Mouse (Mus musculus) spleen, postnatal 4 days (tissue): ENCODE measurements at regions not wholly inside any gene's neighbourhood (a gene's known extent, or its start where the extent isn't known, plus 50 kb on each side); places are given as distances from the start of the nearest gene placed in this dataset.
A peak's percentile ranks its signal among the peaks of the same experiment; 100 is the strongest.

Experiments used
- DNase-seq, 2 experiments: peaks; one replicate each; pipeline ENCODE4 v3.0.0; 2022; ENCODE audit warnings: low spot score in 2 of 2

DNA sequence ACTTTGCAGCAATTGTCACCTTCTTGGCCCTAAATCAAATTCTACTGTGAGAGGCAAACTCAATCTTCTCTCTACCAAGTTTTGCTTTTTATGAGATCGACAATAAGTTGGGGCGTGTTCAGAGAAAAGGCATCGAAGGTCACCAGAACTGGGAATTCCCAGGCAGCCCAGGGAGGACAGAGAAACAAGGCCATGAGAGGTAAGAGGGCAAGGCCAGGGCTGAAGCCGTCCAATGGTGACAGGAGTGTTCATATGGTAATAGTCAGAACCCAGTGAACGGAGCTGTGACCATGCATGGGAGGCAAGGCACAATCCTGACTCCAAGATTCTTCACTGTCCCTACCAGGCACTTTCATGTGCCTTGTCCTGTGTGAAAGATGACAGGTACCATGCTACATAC lies 130.8 kb upstream of the Zmiz1 start:
- DNase-seq, result no peak

DNA sequence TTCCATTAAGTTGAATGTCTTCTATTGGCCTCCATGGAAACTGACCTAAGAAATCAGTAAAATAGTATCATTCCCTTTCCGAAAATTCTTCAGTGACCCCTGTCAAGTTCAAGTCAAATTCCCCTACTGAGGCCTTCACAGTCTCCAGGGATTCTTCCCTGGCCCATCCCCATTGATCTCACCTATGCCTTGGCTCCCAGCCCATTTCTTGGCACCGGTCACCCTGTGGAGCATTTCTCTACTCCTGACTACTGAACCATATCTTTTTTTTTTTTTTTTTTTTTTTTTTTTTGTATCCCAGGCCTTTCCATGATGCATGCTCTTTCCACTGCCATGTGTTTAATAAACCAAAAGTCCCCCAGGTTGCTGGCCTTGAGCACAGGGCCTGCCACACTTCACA lies 124.8 kb upstream of the Zmiz1 start:
- no peak for DNase-seq

DNA sequence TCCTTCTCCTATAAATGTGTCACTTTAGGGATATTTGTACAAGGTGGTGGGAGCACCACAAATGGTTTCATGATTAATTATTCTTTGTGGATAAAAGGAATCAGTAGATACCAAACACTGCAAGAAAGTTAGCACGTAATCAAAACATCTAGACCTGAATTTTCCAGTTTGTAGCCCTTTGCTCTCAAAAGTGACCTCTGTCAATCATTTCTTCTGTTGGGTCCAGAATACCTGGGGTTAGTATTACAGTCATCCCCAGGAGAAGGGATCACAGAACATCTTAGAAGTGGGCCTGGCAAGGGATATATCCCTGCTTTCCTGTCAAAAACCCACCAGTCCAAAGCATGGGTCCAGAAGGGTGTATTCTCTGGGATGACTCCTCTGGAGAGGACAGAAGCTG lies 122.1 kb upstream of the Zmiz1 start:
- DNase-seq, result no peak

DNA sequence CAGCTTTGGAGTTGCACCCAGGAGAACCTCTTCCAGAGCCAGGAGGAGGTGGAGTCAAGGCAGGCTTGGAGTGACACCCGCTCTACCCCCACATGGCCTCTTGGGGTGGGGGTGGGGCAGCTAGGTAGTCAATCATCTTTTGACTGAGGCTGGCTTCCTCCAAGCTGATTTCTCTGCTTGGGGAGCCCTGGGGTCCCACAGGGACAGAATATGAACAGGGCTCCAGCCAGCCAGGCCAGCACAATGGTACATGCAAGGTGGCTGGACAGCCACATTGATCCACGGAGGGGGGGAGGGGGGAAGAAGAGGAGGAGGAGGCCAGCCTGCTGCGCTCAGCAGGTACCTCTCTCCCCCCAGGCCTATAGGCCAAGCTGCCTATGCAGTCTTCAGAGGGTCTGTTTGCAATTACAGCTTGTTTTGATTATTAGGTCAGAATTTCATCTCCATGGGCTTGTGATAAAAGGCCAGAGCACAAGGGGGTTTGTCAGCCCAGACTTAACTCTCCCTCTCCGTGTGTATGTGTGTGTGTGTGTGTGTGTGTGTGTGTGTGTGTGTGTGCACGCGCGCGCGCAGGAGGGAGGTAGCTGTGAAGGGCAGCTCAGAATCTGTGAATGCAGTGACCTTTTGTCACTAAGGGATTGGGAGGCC lies 120.5 kb upstream of the Zmiz1 start:
- peak in 1 of 2 experiments; percentile 49 for DNase-seq

DNA sequence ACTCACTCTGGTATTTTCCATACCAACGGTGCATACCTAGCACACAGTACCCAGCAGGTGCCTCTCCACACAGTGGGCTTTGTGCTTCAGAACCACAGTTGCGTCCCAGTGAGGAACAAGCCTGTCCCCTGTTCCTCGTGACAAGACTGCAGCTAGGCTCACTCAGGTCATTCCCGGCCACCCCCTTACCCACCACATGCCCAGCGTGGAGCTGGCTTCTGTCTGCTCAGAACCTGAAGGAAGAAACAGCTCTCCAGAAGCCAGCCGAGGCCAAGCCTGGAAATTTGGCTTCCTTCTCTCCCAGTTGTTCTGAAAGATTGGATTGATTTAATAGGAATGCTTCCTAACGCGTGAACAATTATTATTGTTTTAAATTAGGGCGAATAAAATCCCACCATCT lies 118.1 kb upstream of the Zmiz1 start:
- DNase-seq, result no peak

DNA sequence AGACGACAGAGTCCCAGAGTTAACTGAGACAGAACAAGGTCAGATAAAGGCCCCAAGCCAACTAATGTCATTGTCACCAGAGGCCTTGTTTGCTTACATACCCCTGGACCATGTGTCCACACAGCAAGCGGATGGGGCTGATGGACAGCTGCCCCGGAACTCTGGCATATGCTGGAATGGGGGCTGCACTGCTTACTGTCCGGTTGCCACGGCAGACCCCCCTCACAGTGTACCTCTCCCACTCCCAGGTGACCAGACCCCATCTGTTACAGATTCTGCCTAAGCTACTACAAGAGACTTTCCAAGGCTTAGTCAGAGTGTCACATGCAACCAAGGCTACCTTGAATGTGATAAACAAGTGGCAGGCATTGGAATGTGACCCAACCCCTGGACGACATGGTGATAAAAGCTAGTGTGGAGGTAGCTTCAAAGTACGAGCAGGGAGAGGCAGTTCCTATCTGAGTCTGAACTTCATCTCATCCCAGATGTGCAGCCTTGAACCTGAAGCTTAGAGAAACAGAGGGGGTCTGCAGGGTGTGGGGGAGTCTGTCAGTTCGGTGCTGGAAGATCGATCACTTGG lies 117.0 kb upstream of the Zmiz1 start:
- no peak for DNase-seq

DNA sequence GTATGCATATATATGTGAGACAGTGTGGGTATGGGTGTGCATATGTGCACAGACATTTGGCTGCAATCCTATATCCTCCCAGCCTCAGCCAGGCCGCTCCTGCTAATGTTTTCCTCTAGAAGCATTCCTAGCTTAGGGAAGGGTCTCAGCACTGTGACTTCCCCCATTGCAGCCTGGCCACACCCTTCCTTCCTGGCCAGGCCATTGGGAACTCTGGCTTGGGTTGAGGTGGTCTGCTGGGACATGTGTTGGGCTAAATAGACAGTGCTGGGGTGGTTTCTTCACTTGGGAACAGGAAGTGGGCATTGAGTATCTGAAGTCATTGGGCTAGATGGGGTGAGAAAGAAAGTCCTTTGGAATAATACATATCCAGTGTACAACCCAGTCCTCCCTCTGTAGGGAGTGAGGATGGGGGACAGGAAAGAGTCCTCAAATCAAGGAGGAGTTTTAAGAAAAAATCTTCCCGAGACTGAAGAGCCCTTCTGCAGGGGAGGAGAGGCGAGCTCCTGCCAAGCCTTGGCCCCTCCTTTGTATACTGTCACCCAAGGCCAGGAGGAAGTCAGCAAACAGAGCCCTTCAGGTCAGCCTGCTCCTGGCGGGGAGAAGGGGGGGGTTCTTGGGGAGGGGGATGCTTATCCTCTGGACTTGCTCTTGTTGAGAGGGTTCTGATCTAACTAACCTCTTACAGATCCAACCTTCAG lies 116.0 kb upstream of the Zmiz1 start:
- DNase-seq, result no peak

DNA sequence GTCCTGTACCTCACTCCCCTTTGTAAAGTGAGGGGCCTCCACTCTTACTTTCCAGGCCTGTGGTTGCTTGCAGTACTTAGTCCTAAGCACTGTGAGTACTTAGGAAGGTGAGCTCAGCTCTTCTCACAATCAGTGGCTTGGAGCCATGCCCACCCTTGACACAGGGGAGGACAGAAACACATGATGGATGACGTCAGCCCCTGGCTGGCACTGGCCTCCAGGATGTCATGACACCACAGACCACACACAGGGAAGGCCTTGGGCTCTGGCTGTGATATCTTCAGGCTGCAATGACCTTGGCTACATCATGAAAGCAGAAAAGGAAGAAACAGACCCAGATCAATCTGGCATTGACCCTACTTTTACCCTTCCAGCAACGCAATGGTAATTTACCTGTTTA lies 113.0 kb upstream of the Zmiz1 start:
- no peak for DNase-seq

DNA sequence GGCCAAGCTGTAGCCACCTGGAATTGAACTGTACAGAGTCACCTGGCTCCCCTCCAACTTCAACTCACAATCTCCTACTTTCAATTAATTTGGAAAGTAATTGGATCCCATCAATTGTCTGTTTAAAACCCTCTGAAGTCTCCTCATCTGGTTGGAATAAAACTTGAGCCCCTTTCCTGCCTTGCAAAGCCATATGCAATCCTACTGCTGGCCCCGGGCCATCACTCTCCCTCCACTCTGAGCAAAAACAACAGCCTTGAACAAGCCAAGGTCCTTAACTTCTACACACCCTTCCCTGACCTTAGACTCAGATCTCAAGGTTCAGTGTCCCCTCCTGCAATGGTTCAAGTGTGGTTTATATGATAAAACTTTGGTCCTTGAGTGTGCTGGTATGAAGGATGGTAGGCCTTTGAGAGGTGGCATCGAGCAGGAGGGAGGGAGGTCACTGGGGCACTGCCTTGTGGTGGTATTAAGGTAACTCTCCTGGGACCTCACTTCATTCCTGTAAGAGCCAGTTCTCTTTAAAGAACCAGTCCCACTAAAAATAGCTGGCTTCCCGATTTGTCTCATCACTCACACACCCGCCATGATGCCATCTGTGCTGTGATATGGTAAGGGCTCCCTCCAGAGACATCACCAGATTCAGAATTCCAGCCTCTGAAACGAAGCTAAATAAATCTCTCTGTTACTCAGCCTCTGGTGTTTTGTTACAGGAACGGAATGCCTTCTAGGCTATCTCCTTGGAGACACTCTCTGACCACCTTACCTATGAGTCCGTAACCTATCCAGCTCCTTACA lies 112.0 kb upstream of the Zmiz1 start:
- no peak for DNase-seq

DNA sequence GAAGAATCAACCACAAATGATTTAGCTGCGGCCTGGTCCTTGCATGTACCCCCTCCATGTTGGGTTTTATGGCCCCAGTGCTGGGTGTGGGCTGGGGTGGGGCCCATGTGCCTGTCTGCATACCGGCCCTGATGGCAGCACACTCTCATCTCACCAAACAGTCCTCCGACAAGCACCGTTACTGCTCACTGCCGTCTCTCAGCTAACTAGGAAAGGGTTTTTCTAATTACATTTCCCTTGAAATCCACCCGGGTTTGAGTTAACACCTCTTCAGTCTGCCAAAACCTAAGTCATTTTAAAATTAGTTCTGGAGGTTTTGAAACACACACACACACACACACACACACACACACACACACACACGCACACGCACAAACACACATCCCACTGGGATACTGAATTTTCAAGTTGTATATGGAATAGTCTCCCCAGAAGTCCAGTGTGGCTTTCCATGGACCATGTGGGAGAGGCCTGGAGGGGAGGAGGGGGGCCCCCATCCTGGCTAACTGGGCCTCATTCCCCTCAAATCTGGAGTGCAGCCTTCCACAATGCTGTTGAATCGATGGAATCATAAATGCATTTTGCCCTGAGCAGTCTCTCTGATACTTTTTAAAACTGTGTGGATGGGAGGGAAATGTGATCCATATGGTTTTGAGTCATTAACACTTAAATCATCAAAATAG lies 108.6 kb upstream of the Zmiz1 start:
- DNase-seq, result no peak

DNA sequence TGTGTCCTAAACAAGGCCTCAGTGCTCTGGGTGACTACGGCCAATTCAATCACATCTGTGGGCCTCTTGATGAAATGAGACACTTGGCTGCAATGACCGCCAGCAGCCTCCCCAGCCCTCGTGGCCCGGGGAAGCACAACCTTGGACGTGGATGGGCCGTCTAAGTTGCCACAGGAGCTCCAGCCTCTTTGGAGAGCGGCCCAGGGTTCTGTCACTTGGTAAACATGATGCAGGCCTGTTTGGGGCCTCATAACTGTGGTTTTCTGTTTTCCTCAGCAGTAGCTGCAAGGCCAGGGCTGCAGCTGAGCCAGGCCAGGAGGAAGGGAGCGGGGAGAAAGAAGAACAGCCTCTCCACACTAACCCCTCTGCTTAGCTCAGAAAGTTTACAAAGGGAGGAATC lies 105.2 kb upstream of the Zmiz1 start:
- no peak for DNase-seq

DNA sequence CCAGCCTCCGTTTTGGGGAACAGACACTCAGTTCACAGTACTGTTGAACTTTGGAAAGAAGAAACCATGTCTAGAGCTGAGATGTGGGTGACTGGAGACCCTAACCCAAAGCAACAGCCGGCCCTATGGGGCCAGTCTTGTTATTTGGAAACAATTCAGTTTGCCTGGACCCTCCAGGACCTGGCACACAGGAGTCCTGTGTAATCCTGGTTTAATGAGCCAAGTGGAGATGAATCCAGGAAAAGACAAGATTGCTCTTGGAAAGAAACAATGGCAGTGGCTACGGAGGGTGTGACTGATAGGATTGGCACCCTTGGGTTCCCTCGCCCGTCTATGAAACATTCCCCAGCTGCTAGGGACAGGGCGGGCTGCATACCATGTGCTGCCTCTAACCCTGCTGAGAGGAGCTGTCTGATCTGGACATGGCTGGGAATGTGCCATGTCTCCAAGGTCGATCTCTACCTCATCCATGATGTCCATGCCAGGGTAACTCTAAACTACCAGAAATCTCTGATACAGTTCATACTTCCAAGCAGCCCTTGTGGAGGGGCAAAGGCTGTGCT lies 104.6 kb upstream of the Zmiz1 start:
- DNase-seq, result no peak

DNA sequence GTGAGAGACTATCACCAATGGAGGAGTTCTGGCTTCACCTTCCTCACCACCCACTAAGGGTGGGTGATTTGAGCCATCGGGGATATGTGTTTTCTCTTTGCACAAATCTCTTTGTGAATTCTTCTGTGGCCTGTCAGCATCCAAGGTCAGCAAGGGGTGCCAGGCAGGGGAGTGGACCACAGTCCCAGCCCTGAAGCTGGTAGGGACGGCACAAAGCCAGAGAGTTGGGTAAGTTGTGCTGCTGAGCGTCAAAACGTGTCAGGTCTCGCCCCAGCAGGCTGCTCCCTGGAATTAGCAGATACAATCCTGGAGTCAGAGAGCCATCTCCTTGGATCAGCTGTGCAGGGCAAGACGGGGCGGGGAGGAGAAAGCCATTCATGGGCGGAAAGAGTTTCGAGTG lies 101.2 kb upstream of the Zmiz1 start:
- DNase-seq, result no peak

DNA sequence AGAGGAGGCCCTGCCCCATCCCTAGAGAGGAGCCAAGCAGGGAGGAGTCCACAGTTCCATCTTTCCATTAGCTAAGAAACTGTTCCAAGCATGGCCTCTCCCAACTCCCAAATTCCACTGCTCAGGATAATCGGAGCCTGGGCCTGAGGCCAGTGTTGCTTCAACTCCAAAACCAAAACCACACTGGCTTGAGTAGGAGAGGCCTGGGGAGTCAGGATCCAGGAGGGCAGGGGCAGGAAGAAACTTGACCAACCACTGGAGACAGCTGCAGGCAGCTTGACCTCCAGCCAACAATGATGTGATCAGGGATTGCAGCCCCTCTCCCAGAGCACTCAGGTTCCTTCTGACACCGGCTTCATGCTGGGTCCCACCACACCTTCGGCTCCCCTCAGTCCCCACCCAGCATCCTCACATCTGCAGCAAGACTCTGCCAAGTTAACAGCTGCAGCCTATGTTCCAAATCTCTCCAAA lies 99.1 kb upstream of the Zmiz1 start:
- DNase-seq, result no peak

DNA sequence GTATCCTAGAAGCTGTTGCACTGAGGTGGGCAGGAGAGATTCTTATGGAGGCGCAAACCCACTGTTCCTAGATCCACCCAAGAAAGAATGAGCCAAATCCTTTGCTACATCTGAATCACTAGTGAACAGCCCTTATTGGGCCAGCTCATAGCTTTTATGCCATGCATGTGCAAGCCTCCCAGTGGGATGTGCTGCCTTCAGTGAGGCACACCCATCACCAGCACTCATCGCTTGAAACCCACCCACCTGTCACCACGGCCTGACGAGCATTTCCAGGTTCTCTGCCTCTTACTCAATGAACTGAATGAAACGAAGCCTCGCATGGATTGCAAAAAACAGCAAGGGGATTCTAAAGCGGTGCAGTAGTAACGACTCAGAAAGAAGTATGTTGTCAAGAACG lies 98.3 kb upstream of the Zmiz1 start:
- DNase-seq, result no peak

DNA sequence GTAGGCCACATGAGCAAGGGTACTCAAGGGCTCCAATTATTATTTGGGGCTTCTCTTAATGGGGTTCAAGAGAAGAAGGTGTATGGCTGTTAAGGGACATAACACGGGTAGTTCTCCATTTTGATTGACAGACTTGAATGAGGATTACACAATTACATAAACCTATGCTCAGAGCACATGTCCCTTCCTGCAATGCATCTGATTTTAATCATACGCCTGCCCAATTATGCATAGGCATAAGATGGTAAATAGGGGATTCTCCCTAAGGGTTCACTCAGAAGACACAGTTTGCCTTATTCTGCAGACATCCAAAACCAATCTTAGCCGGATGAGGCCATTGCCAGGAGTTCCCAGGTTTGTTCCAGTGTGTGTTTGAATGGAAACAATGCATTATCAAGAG lies 97.9 kb upstream of the Zmiz1 start:
- no peak for DNase-seq

DNA sequence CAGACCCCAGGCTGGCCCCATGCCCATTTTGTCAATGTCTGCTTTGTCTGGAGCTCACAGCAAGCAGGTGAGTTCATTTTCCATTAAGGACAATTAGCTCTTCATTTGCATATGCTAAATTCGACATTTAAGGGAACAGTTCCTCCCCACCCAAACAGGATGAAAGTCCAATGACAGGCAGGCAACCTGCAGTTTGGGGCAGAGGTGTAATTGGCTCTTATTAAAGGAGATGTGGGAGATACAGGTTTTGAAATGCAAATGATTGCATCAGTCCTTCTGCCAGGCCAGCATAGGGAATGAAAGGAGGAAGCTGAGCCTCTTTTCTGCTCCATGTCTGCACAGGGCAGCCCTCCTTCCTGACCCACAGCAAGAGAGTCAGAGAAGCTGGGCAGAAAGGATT lies 96.2 kb upstream of the Zmiz1 start:
- DNase-seq, result no peak

DNA sequence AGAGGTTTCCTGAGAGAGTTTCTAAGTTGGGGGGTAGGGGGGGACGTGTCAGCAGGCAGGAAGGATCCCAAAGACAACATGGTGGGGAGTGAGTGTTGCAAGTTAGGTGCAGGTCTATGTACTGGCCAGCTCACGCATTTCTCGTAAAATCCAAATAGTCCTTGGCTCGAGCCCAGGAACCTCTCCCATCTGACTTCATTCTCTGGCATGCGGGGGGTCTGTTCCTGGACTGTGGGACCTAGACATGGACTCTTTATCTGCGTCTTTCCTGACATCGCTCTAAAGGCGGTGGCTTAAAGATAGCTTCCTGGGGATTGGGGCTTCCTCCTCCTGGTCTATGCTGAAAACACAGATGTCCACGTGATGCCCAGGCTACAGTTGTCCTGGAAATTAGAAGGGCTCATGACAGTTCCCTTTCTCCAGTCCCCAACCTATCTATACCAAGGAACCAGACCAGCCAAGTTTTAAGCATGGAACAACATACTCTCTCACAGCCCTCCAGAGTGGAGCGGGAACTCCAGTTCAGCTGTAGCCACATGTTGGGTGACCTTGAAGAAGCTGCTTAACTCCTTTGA lies 93.7 kb upstream of the Zmiz1 start:
- DNase-seq, result no peak

DNA sequence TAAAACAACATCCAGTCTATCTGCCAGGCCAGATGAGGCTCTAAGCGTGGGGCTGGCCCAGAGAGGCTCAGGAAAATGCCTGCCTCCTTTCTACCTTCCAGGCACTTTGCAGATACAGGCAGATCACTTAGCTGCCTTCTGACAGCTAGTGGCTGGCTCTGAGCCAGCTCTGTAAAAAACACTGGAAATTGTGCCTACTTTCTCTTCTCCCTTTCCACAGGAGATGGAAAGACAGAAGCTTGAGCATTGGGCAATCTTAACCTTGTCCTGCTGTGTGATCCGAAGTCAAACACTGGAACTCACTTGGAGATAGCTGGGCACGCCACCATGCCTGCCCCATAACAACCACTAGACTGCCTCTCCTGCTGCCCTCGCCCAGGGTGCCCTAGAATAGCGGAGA lies 93.0 kb upstream of the Zmiz1 start:
- DNase-seq, result no peak

DNA sequence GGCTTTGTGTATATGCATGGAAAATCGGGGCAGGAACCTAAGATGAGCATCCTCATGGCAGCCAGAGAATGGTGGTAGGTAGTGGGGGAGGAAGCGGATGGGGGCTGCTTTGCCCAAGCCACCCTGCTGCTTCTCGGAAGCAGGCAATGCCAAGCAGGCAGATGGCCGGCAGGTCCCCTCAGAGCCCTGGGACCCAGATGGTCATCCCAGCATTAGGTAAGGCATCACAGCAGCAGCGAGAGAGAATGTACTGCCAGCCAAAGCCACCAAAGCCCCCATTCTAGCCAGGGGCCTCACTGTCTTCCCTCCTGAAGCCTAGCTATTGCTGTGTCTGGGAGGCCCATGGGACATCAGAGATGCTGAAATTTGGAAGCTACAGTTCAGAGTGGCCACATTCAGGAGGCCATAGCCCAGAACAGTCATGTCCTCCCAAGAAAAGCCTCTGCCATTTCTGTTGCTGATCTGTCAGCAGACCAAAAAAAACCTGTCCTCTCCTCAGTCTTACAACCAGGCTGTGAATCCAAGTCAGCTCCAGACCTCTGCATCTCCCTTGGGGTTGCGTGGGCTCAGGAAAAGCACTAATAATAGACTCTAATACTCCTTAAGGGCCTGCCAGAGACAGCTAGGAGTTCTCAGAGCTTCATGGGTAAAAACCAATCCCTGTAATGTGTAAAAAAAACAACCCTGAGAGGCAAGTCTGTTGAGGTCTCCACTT lies 88.5 kb upstream of the Zmiz1 start:
- no peak for DNase-seq

DNA sequence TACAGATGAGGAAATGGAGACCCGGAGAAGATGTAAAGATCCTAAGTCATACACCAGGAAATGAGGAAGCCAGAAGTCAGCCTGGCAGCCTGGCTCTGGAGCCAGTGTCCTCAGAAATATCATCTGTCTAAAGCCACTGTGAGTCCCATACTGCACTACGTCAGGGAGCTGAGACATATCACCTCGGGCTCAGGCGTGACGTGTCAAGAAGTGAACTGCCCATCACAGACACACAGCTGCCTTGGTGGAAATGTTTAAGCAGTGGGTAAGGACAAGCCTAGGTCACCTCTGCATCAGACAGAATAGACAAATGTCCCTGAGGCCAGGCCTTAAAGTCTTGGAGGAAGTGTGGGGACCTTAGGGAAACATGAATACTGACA lies 88.0 kb upstream of the Zmiz1 start:
- no peak for DNase-seq
